Mouse (Mus musculus): ENCODE data around the gene Irs2. TPM values are rescaled to one million over a fixed set of nuclear protein-coding genes. Genes with fewer than 3 reads are reported as not detected.

Gene Irs2
- polyA plus RNA-seq, 1 experiment = 2.8 TPM

DNA sequence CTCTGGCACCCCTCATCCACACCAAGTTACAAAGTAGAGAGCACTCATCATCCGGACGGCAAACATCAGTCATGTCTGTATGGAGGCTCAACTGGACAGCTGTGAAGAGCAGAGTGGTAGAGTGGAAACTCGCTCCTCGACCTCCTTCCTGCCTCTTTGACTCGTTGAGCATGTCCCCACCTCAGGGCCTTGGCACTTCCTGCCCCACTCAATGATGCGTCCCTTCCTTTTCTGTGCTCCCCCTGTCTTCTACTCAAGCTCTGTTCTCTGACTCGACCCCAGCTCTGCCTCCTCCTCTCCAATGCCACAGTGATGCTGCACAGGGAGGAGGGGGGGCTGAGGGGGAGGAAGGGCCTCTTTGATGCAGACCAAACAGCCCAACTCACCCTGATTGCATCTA lies 28.3 kb downstream of the Irs2 start:
- no peak for TF ChIP-seq GATA1 (IDR thresholded peaks at IDR 0.05; ENCODE audit: low read length)
- TF ChIP-seq TAL1 (IDR thresholded peaks at IDR 0.05; ENCODE audit: low read length) = no peak
- Histone ChIP-seq H3K4me3 (replicated peaks) (no peak overlapping the region), H3K27me3 (ENCODE audit: control insufficient read depth) (no peaks in the 10 kb centered on the region), H3K9me3 (ENCODE audit: control insufficient read depth, low read length) (no peaks in the 10 kb centered on the region), H3K4me1 (ENCODE audit: control insufficient read depth) (peaks cover 63% of the 10 kb centered on the region), H3K36me3 (ENCODE audit: control insufficient read depth) (peaks cover 33% of the 10 kb centered on the region)

DNA sequence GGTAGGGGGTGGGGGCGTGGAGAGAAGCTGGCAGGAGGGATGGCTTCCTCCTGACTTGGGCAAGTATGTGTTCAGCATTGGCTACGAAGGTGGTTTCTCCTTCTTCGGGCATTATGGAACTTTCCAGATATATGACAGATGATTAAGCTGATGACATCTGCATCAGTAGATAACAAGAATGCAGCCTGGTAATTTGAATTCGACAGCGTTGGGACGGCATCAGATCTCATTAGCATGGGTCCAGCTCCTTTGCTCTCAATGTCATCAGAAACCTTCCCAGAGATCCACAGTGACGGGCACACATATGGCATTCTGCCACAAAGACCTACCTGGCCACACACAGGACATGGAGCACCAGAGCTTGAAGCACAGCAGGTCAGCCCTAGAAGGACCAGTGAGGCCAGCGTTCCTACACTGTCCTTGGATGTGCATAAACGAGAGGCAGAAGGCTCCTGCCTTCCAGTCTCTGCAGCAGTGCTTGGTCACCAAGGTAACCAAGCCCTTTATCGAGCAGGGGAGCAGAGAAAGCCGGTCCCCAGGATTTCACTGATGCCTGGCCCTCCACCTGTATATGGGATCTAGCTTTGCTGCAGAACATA lies 29.0 kb downstream of the Irs2 start:
- Histone ChIP-seq H3K36me3 (ENCODE audit: control insufficient read depth) (peaks cover 27% of the 10 kb centered on the region), H3K4me3 (replicated peaks) (no peak overlapping the region), H3K9me3 (ENCODE audit: control insufficient read depth, low read length) (no peaks in the 10 kb centered on the region), H3K4me1 (ENCODE audit: control insufficient read depth) (peaks cover 57% of the 10 kb centered on the region), H3K27me3 (ENCODE audit: control insufficient read depth) (no peaks in the 10 kb centered on the region)
- TF ChIP-seq TAL1 (IDR thresholded peaks at IDR 0.05; ENCODE audit: low read length) (no peak), GATA1 (IDR thresholded peaks at IDR 0.05; ENCODE audit: low read length) (no peak)

DNA sequence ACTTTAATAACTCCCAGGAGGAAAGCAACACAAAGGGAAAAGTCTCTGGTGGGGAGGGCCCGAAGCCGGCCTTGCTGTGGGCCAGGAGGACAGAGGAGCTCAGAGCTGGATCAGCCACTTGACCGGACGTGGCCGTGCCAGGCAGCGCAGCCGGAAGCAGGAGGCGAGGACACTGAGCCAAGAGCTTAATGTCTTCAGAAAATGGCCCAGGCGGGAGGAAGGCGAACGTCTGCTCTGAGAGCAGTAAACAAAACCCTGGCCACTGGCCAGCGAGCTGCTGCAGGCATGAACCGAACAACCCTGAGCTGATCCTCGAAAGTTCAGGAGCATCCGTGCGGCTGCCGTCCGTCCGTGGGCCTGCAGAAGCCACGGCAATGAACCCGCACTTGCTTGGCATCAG lies 29.9 kb downstream of the Irs2 start:
- H3K4me1 ChIP-seq (ENCODE audit: control insufficient read depth) = peaks cover 51% of the 10 kb centered on the region
- no peak overlapping the region for H3K4me3 ChIP-seq (replicated peaks)

DNA sequence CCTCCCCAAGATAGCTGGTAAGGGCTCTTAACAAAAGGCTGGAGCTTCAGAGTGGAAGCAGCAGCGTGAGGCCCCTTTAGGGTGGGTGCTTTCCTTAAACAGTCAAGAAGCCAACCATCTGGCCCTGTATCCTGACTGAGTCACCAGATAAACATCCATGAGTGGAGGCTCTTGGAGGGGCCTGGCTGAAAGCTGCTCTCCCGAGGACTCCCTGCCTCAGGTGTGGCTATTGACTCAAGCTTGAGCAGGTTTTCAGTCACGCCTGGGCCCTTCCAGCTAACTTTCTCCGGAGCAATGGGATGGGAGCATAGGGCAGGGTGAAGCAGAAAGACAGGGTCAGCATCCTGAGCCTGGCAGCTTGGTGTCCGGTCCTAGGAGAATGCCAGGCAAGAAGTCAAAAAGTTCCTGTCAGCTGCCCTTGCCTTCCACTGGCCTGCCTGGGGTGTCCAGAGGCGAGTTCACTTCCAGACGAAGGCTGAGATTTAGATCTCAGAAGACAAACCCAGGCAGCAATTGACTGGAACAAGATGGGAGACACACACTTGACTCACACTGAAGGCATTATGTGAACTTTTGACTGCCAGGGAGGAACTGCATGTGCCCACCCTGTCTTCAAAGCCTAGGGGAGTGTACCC lies 30.4 kb downstream of the Irs2 start:
- H3K9me3 ChIP-seq (ENCODE audit: control insufficient read depth, low read length) = no peaks in the 10 kb centered on the region
- no peak for TF ChIP-seq GATA1 (IDR thresholded peaks at IDR 0.05; ENCODE audit: low read length)
- no peak; the same call in 2 of the 3 replicates for TF ChIP-seq TAL1 (IDR thresholded peaks at IDR 0.05; ENCODE audit: low read length)
- no peaks in the 10 kb centered on the region for H3K27me3 ChIP-seq (ENCODE audit: control insufficient read depth)
- peaks cover 51% of the 10 kb centered on the region for H3K4me1 ChIP-seq (ENCODE audit: control insufficient read depth)
- H3K36me3 ChIP-seq (ENCODE audit: control insufficient read depth) = peaks cover 13% of the 10 kb centered on the region
- no peak overlapping the region for H3K4me3 ChIP-seq (replicated peaks)

More for the DNA sequence above, 29.9 kb downstream of the Irs2 start:
- no peak for TF ChIP-seq GATA1 (IDR thresholded peaks at IDR 0.05; ENCODE audit: low read length)
- TF ChIP-seq TAL1 (IDR thresholded peaks at IDR 0.05; ENCODE audit: low read length) = no peak
- Histone ChIP-seq H3K36me3 (ENCODE audit: control insufficient read depth) (peaks cover 17% of the 10 kb centered on the region), H3K27me3 (ENCODE audit: control insufficient read depth) (no peaks in the 10 kb centered on the region), H3K9me3 (ENCODE audit: control insufficient read depth, low read length) (no peaks in the 10 kb centered on the region)

DNA sequence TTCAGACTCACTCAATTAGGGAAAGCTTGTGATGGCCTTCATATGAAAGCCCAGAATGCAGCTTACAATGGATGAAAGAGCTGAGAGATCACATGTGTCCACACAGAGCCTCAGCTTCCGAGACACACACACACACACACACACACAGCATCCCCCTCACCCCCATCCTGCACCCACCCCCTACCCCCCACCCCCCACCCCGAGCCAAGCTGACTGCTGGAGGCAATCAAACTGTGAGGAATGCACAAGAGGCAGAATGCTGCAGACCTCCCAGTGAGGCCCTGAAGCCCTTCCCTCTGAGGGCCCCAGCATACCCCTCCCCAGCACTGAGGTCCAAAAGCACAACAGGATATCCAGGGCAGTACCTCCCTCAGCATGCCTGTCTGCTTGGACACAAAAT lies 33.6 kb downstream of the Irs2 start:
- no peak for TF ChIP-seq GATA1 (IDR thresholded peaks at IDR 0.05; ENCODE audit: low read length)
- no peak for TF ChIP-seq TAL1 (IDR thresholded peaks at IDR 0.05; ENCODE audit: low read length)
- no peaks in the 10 kb centered on the region for H3K27me3 ChIP-seq (ENCODE audit: control insufficient read depth)
- H3K4me3 ChIP-seq (replicated peaks) = no peak overlapping the region
- no peaks in the 10 kb centered on the region for H3K9me3 ChIP-seq (ENCODE audit: control insufficient read depth, low read length)
- no peaks in the 10 kb centered on the region for H3K36me3 ChIP-seq (ENCODE audit: control insufficient read depth)
- peaks cover 50% of the 10 kb centered on the region for H3K4me1 ChIP-seq (ENCODE audit: control insufficient read depth)

DNA sequence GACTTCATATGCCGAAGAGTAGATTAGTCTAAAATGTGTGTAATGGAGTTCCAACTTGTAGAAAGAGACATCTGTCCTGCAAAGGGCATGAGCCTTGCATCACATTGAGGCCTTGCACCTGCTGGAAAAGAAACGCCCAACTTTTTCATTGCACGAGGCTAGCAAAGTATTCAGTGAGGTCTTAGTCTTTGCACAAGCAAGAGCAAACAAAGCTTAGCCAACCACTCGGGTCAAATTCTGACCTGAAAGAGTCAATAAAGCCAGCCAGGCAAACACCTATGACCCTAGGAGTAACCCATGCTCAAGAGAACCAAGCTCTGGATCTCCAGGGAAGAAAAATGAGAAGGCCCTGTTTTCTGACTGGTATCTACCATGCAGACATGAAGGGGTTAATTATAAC lies 34.1 kb downstream of the Irs2 start:
- H3K9me3 ChIP-seq (ENCODE audit: control insufficient read depth, low read length) = no peaks in the 10 kb centered on the region

DNA sequence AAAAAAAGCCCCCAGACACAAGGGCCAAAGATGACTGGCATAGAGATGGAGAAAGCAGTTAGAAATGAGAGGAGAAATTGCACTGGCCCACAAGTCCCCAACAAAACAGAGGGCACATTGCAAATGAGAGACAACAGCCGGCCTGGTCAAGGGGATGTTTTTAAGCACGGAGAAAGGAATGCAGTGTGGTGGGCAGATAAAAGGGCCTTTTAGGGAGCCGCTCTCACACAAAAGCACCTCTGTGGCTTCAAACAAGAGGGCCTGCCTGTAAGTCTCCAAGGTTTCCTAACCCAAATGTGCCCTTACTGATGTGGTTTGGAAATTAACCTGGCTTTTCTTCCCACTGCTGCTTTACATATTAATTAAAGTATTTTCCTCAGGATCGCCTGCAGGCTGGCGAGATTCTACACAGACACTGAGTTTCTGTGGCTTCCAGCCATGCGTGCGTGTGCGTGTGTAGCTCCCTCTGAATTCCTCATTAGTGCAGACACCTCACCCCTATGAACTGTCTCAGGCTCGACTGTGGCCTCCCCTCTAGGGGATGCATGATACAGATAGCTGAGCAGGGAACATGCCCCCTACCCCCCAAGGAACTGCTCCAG lies 35.3 kb downstream of the Irs2 start:
- Histone ChIP-seq H3K9me3 (ENCODE audit: control insufficient read depth, low read length) (no peaks in the 10 kb centered on the region), H3K27me3 (ENCODE audit: control insufficient read depth) (no peaks in the 10 kb centered on the region), H3K4me1 (ENCODE audit: control insufficient read depth) (peaks cover 34% of the 10 kb centered on the region), H3K36me3 (ENCODE audit: control insufficient read depth) (no peaks in the 10 kb centered on the region), H3K4me3 (replicated peaks) (no peak overlapping the region)
- TF ChIP-seq GATA1 (IDR thresholded peaks at IDR 0.05; ENCODE audit: low read length) = no peak
- no peak for TF ChIP-seq TAL1 (IDR thresholded peaks at IDR 0.05; ENCODE audit: low read length)

More for the DNA sequence above, 34.1 kb downstream of the Irs2 start:
- H3K4me1 ChIP-seq (ENCODE audit: control insufficient read depth) = peaks cover 45% of the 10 kb centered on the region
- no peaks in the 10 kb centered on the region for H3K36me3 ChIP-seq (ENCODE audit: control insufficient read depth)
- H3K27me3 ChIP-seq (ENCODE audit: control insufficient read depth) = no peaks in the 10 kb centered on the region
- TF ChIP-seq TAL1 (IDR thresholded peaks at IDR 0.05; ENCODE audit: low read length) (no peak), GATA1 (IDR thresholded peaks at IDR 0.05; ENCODE audit: low read length) (no peak)
- H3K4me3 ChIP-seq (replicated peaks) = no peak overlapping the region

DNA sequence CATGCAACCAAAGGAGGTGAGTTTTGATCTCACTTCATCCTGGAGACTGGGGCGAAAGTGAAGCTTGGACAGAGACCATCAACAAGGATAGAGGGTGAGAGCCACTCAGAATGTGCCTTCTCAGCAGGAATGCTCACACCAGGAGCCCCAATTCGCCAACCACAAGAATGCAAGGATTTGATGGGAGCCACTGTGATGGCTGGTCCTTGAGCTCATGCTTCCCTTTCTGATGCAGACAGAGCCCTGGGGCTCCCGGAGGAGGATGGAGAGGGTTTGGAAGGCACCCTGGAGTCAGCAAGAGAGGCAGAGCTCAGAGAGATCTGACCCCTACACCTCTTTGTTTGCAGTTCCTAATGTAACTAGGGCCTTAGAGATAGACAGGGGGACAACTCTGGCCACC lies 36.3 kb downstream of the Irs2 start:
- H3K4me1 ChIP-seq (ENCODE audit: control insufficient read depth) = peaks cover 25% of the 10 kb centered on the region
- TF ChIP-seq TAL1 (IDR thresholded peaks at IDR 0.05; ENCODE audit: low read length) (no peak), GATA1 (IDR thresholded peaks at IDR 0.05; ENCODE audit: low read length) (no peak)
- no peaks in the 10 kb centered on the region for H3K27me3 ChIP-seq (ENCODE audit: control insufficient read depth)

DNA sequence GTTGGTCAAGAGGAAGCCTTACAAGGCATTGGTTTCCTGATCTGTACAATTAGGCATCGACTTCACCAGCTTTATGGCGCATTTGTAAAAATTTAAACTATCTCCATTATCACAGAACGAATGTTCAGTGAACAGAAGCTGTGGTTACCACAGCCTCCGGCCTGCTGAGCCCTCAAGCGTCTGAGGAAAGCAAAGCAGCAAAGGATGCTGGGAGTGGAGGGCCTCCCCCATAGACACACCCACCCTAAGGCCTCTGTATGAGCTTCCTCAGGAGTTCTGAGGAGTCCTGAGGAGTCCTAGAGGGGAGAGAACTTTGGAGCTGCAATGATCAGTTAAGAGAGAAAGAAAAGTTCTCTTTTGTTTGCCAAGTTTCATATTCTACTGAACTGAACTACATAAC lies 36.7 kb downstream of the Irs2 start:
- no peak for TF ChIP-seq GATA1 (IDR thresholded peaks at IDR 0.05; ENCODE audit: low read length)
- no peak for TF ChIP-seq TAL1 (IDR thresholded peaks at IDR 0.05; ENCODE audit: low read length)
- Histone ChIP-seq H3K9me3 (ENCODE audit: control insufficient read depth, low read length) (no peaks in the 10 kb centered on the region), H3K4me3 (replicated peaks) (no peak overlapping the region), H3K4me1 (ENCODE audit: control insufficient read depth) (peaks cover 20% of the 10 kb centered on the region), H3K27me3 (ENCODE audit: control insufficient read depth) (no peaks in the 10 kb centered on the region), H3K36me3 (ENCODE audit: control insufficient read depth) (no peaks in the 10 kb centered on the region)

More for the DNA sequence above, 36.3 kb downstream of the Irs2 start:
- Histone ChIP-seq H3K9me3 (ENCODE audit: control insufficient read depth, low read length) (no peaks in the 10 kb centered on the region), H3K4me3 (replicated peaks) (no peak overlapping the region), H3K36me3 (ENCODE audit: control insufficient read depth) (no peaks in the 10 kb centered on the region)
